Mouse (Mus musculus) frontal cortex, postnatal 25 days (tissue): ENCODE data around the gene Dgke.
"Not testable (repeated sequence)": the region's sequence is repeated elsewhere in the genome, so short reads cannot be mapped to it uniquely, and the experiment has no call there.

Experiments
- DNase-seq, 2 experiments: peaks; one replicate each; pipeline ENCODE4 v3.0.0; 2022; ENCODE audit warnings: low spot score in 2 of 2

Dgke gene

GRCm38 (mm10) chr11:89074783-89075413, 8.2 kb upstream of the Dgke start:
- DNase-seq = no peak

GRCm38 (mm10) chr11:89073541-89073940, 6.9 kb upstream of the Dgke start, which contains the start of gene Gm525:
Gene Gm525 (plus strand): TSS chr11:89073841.
- no peak for DNase-seq

- no peak for DNase-seq
Observed at GRCm38 (mm10) chr11:89071522-89071921, 4.9 kb upstream of the Dgke start.

- peak in 1 of 2 experiments; percentile 46 for DNase-seq
Observed at GRCm38 (mm10) chr11:89069303-89069702, 2.7 kb upstream of the Dgke start.

GRCm38 (mm10) chr11:89068649-89069048, 2.0 kb upstream of the Dgke start:
- no peak for DNase-seq

GRCm38 (mm10) chr11:89067871-89068490, 1.3 kb upstream of the Dgke start:
- no peak for DNase-seq

GRCm38 (mm10) chr11:89067301-89067822, 712 bp upstream of the Dgke start:
- no peak for DNase-seq

GRCm38 (mm10) chr11:89066126-89066525, 524 bp downstream of the Dgke start:
- no peak for DNase-seq

GRCm38 (mm10) chr11:89065297-89065696, 1.4 kb downstream of the Dgke start:
- no peak for DNase-seq

- no peak for DNase-seq
Observed at GRCm38 (mm10) chr11:89064312-89064711, 2.3 kb downstream of the Dgke start.

- DNase-seq = no peak
Observed at GRCm38 (mm10) chr11:89061362-89061761, 5.3 kb downstream of the Dgke start.

GRCm38 (mm10) chr11:89060423-89061089, 6.1 kb downstream of the Dgke start:
- DNase-seq = peak; percentile 68 to 85

- peak; percentile 23 to 30 for DNase-seq
Observed at GRCm38 (mm10) chr11:89059919-89060422, 6.7 kb downstream of the Dgke start.

- no peak for DNase-seq
Observed at GRCm38 (mm10) chr11:89058515-89059270, 8.0 kb downstream of the Dgke start.

- no peak for DNase-seq
Observed at GRCm38 (mm10) chr11:89055931-89056690, 10.5 kb downstream of the Dgke start.

- no peak for DNase-seq
Observed at GRCm38 (mm10) chr11:89051767-89052166, 14.9 kb downstream of the Dgke start.

GRCm38 (mm10) chr11:89046021-89046420, 20.6 kb downstream of the Dgke start:
- no peak for DNase-seq

- not testable (repeated sequence) for DNase-seq
Observed at GRCm38 (mm10) chr11:89045501-89045900, 21.1 kb downstream of the Dgke start.

GRCm38 (mm10) chr11:89043046-89043445, 23.6 kb downstream of the Dgke start:
- no peak for DNase-seq

- DNase-seq = not testable (repeated sequence)
Observed at GRCm38 (mm10) chr11:89041073-89041472, 25.6 kb downstream of the Dgke start.

- DNase-seq = peak; percentile 37 to 48
Observed at GRCm38 (mm10) chr11:89039325-89039724, 27.3 kb downstream of the Dgke start.
